15 mouse cellular contexts compared by ENCODE assay signal in genomic region chr11:53900991-53901390, GRCm38 (mm10). TPM values are rescaled to one million over a fixed set of nuclear protein-coding genes. Genes with fewer than 3 reads are reported as not detected.
"Had no signal": no experiment of that assay in that cellular context is flagged by ENCODE, and none has a peak within 500 bp of the region (broad histone marks: within the 10 kb centered on the region; RNA-seq: fewer than 3 reads in every experiment).

No protein-coding gene starts in this region.

- H3K4me2 ChIP-seq: lung, embryonic 15.5 days; midbrain, embryonic 12.5 days; midbrain, embryonic 15.5 days; neural tube, embryonic 12.5 days; stomach, embryonic 15.5 days had no signal

- H3K36me3 ChIP-seq: lung, embryonic 15.5 days; midbrain, embryonic 10.5 days; midbrain, embryonic 12.5 days; midbrain, embryonic 15.5 days; neural tube, embryonic 12.5 days; stomach, embryonic 15.5 days had no signal

- H3K27ac ChIP-seq: lung, embryonic 15.5 days; midbrain, embryonic 10.5 days; midbrain, embryonic 12.5 days; midbrain, embryonic 15.5 days; neural tube, embryonic 12.5 days; stomach, embryonic 15.5 days had no signal

- H3K9ac ChIP-seq: liver, postnatal 0 days; lung, embryonic 15.5 days; midbrain, embryonic 12.5 days; midbrain, embryonic 15.5 days; neural tube, embryonic 12.5 days; stomach, embryonic 15.5 days had no signal

- ATAC-seq: liver, postnatal 0 days; lung, postnatal 0 days; midbrain, embryonic 15.5 days had no signal

- H3K27me3 ChIP-seq: lung, embryonic 15.5 days; midbrain, embryonic 12.5 days; midbrain, embryonic 15.5 days; neural tube, embryonic 12.5 days; stomach, embryonic 15.5 days had no signal

- H3K4me1 ChIP-seq: midbrain, embryonic 12.5 days; midbrain, embryonic 15.5 days; neural tube, embryonic 12.5 days had no signal

- DNase-seq: liver, postnatal 0 days; lung, adult 2 months; lung, postnatal 4 days; right cerebral cortex, postnatal 14 days; thymus, adult 18-20 months; thymus, postnatal 14 days; thymus, postnatal 36 days had no signal

- H3K9me3 ChIP-seq: lung, embryonic 15.5 days; midbrain, embryonic 10.5 days; midbrain, embryonic 12.5 days; midbrain, embryonic 15.5 days; neural tube, embryonic 12.5 days; stomach, embryonic 15.5 days had no signal

- H3K4me3 ChIP-seq: lung, embryonic 15.5 days; midbrain, embryonic 10.5 days; midbrain, embryonic 12.5 days; midbrain, embryonic 15.5 days; neural tube, embryonic 12.5 days; stomach, embryonic 15.5 days had no signal

RNA-seq across cellular contexts. Expression of gene Gm12216, which starts 41.9 kb away (rescaled TPM):
- total RNA-seq: midbrain, postnatal 0 days had no signal
- polyA plus RNA-seq: neural tube, embryonic 12.5 days had no signal
